ENCODE assay signal across 10 mouse cellular contexts in the genomic region with DNA sequence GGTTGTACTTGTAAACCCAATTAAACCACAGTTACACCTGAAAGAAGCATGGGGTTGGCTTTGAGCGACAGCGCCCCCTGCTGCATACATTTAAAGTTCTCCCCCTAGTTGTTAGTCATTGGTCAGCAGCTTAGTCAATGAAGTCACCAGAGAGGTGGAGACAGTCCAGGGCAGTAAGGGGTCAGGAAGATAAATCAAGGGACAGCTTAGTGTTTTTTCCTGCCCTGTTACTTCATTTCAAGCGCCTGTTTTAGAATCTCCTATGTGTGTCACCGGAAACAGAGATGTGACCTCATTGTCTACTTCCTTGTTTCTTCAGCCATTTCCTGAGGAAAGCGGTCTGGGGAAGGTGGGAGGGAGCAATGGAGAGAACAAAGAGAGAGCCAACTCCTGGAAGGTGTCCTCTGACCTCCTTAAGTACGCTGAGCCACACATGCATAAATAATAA. TPM values are rescaled to one million over a fixed set of nuclear protein-coding genes. Genes with fewer than 3 reads are reported as not detected.
DNase-seq lines count a peak whose midpoint lies in the region; ATAC-seq and TF ChIP-seq lines count a peak whose summit lies in the region.
"Had no signal": no experiment of that assay in that cellular context is flagged by ENCODE, and none has a peak within 500 bp of the region (broad histone marks: within the 10 kb centered on the region; RNA-seq: fewer than 3 reads in every experiment).

No protein-coding gene starts in this region.

- in situ Hi-C loops in Patski (cut with MboI; ENCODE audit: low pct_unique_long_range_greater_than_20kb) = loop anchor here (10.0 kb wide), 1 partner anchor 59 kb away; a partner anchor contains a TSS

- TF ChIP-seq CTCF in Patski (IDR thresholded peaks at IDR 0.05) = peak; percentile 98
- TF ChIP-seq CTCF in cortical plate, adult 2 months (IDR thresholded peaks at IDR 0.05; ENCODE audit: extremely low read depth, insufficient read depth, low read length) = peak; percentile 71

- CTCF ChIA-PET in Patski (lab: Charles Lee) = interaction anchor here (0.7 to 7.0 kb wide), 15 partner anchors 10 to 74 kb away, joined by 3 to 75 read pairs (median 4); no protein-coding TSS in a partner anchor

- H3K36me3 ChIP-seq in midbrain, embryonic 10.5 days = no peaks in the 10 kb centered on the region
- no peaks in the 10 kb centered on the region for H3K36me3 ChIP-seq in midbrain, embryonic 13.5 days
- no peaks in the 10 kb centered on the region for H3K36me3 ChIP-seq in heart, embryonic 16.5 days (ENCODE audit: control insufficient read depth, insufficient read depth)

- POLR2A ChIA-PET in Patski (lab: Charles Lee) = interaction anchor here (0.5 to 1.5 kb wide), 3 partner anchors 11 to 1041 kb away, joined by 3 read pairs; no protein-coding TSS in a partner anchor

- H3K4me1 ChIP-seq in midbrain, embryonic 10.5 days = peaks cover 25% of the 10 kb centered on the region
- peaks cover 11% of the 10 kb centered on the region for H3K4me1 ChIP-seq in midbrain, embryonic 13.5 days (replicated peaks)
- H3K4me1 ChIP-seq in cortical plate, adult 2 months (ENCODE audit: control insufficient read depth, insufficient read depth, low read length) = no peaks in the 10 kb centered on the region
- H3K4me1 ChIP-seq in heart, embryonic 16.5 days (ENCODE audit: control insufficient read depth, insufficient read depth, low read length) = peaks cover 23% of the 10 kb centered on the region

- ATAC-seq in midbrain, embryonic 13.5 days = no peak
- peak; percentile 37 for ATAC-seq in Patski
- ATAC-seq in heart, embryonic 16.5 days (replicated peaks; ENCODE audit: extremely low read depth, insufficient read depth, low FRiP score) = peak; percentile 80

- H3K4me3 ChIP-seq in midbrain, embryonic 10.5 days = no peak overlapping the region
- H3K4me3 ChIP-seq in midbrain, embryonic 13.5 days (replicated peaks) = no peak overlapping the region
- no peak overlapping the region for H3K4me3 ChIP-seq in cortical plate, adult 2 months (ENCODE audit: insufficient read depth, low read length)
- no peak overlapping the region for H3K4me3 ChIP-seq in heart, embryonic 16.5 days (ENCODE audit: low read length)
- H3K4me3 ChIP-seq: erythroblast, embryonic 14.5 days had no signal

- no peak for TF ChIP-seq POLR2A in cortical plate, adult 2 months (IDR thresholded peaks at IDR 0.05; ENCODE audit: extremely low read depth, insufficient read depth, low read length)

- no peak overlapping the region for H3K4me2 ChIP-seq in midbrain, embryonic 13.5 days (replicated peaks)
- H3K4me2 ChIP-seq in heart, embryonic 16.5 days (ENCODE audit: low read depth, low read length) = no peak overlapping the region

- intact Hi-C loops in left cerebral cortex, postnatal 4 days (cut with DNase I) = loop anchor here (10.0 kb wide), 1 partner anchor 141 kb away; no protein-coding TSS in a partner anchor

- DNase-seq in midbrain, embryonic 10.5 days (ENCODE audit: low spot score) = peak; percentile 49
- no peak for DNase-seq in Patski (ENCODE audit: low read depth, low spot score)
- peak; percentile 65 for DNase-seq in left cerebral cortex, postnatal 4 days
- DNase-seq in mesoderm, embryonic 11.5 days (ENCODE audit: low read depth, low spot score) = peak; percentile 76
- peak; percentile 72 to 81 for DNase-seq in urinary bladder, postnatal 36 days (ENCODE audit: low spot score in 2 of 2)

- H3K9ac ChIP-seq in midbrain, embryonic 13.5 days (replicated peaks) = no peak overlapping the region
- no peak overlapping the region for H3K9ac ChIP-seq in heart, embryonic 16.5 days (ENCODE audit: low read length)

- WGBS in midbrain, embryonic 10.5 days = 26% methylated on average over 6 of the region's 6 CpGs
- WGBS in midbrain, embryonic 13.5 days = 34% methylated on average over 6 of the region's 6 CpGs
- 19% methylated on average over 6 of the region's 6 CpGs for WGBS in heart, embryonic 16.5 days

- H3K27me3 ChIP-seq in midbrain, embryonic 10.5 days (ENCODE audit: low read depth, poor library complexity, severe bottlenecking) = peaks cover 12% of the 10 kb centered on the region
- H3K27me3 ChIP-seq in midbrain, embryonic 13.5 days = no peaks in the 10 kb centered on the region
- no peaks in the 10 kb centered on the region for H3K27me3 ChIP-seq in Patski
- no peaks in the 10 kb centered on the region for H3K27me3 ChIP-seq in heart, embryonic 16.5 days (ENCODE audit: control insufficient read depth, insufficient read depth, low read length)

- H3K27ac ChIP-seq in midbrain, embryonic 10.5 days (replicated peaks) = no peak overlapping the region
- no peak overlapping the region for H3K27ac ChIP-seq in midbrain, embryonic 13.5 days
- H3K27ac ChIP-seq in cortical plate, adult 2 months (ENCODE audit: insufficient read depth, low read length) = no peak overlapping the region
- H3K27ac ChIP-seq in heart, embryonic 16.5 days (ENCODE audit: low read length) = peak overlapping the region; percentile 39

- no peaks in the 10 kb centered on the region for H3K9me3 ChIP-seq in midbrain, embryonic 10.5 days (replicated peaks)
- no peaks in the 10 kb centered on the region for H3K9me3 ChIP-seq in midbrain, embryonic 13.5 days
- H3K9me3 ChIP-seq in heart, embryonic 16.5 days (replicated peaks; ENCODE audit: control insufficient read depth, low read length) = no peaks in the 10 kb centered on the region

RNA-seq across cellular contexts. Expression of a gene that starts 2.0 kb away (rescaled TPM):
- 82.2 and 106 TPM in 2 replicates for polyA plus RNA-seq in midbrain, embryonic 10.5 days (2016; fragmentation: Nextera tagmentation; extraction: Ambion mirVana)
- 163 and 175 TPM in 2 replicates for polyA plus RNA-seq in midbrain, embryonic 13.5 days (2015; fragmentation: Nextera tagmentation; extraction: Ambion mirVana)
- polyA plus RNA-seq in Patski (2021) = 175 TPM
- 220 and 224 TPM in 2 replicates for polyA plus RNA-seq in cortical plate, adult 2 months (2012; rRNA removed)
- 76.7 and 85.5 TPM in 2 replicates for polyA plus RNA-seq in heart, embryonic 16.5 days (2015; fragmentation: Nextera tagmentation; extraction: Ambion mirVana)
- 100 to 1,000 TPM; 129 to 134 TPM for total RNA-seq in left cerebral cortex, postnatal 4 days (2021)

RNA-seq across cellular contexts. Expression of a gene that starts 28.1 kb away (rescaled TPM):
- polyA plus RNA-seq in midbrain, embryonic 10.5 days (2016; fragmentation: Nextera tagmentation; extraction: Ambion mirVana) = 201 and 207 TPM in 2 replicates
- polyA plus RNA-seq in midbrain, embryonic 13.5 days (2015; fragmentation: Nextera tagmentation; extraction: Ambion mirVana) = 142 and 148 TPM in 2 replicates
- 410 TPM for polyA plus RNA-seq in Patski (2021)
- polyA plus RNA-seq in cortical plate, adult 2 months (2012; rRNA removed) = 120 and 126 TPM in 2 replicates
- 136 and 161 TPM in 2 replicates for polyA plus RNA-seq in heart, embryonic 16.5 days (2015; fragmentation: Nextera tagmentation; extraction: Ambion mirVana)
- total RNA-seq in left cerebral cortex, postnatal 4 days (2021) = 100 to 1,000 TPM; 114 to 121 TPM

RNA-seq across cellular contexts. Expression of a gene that starts 49.2 kb away (rescaled TPM):
- not detected in 2 replicates for polyA plus RNA-seq in midbrain, embryonic 10.5 days (2016; fragmentation: Nextera tagmentation; extraction: Ambion mirVana)
- polyA plus RNA-seq in midbrain, embryonic 13.5 days (2015; fragmentation: Nextera tagmentation; extraction: Ambion mirVana) = not detected in 2 replicates
- not detected for polyA plus RNA-seq in Patski (2021)
- not detected in 2 replicates for polyA plus RNA-seq in cortical plate, adult 2 months (2012; rRNA removed)
- polyA plus RNA-seq in heart, embryonic 16.5 days (2015; fragmentation: Nextera tagmentation; extraction: Ambion mirVana) = not detected in 2 replicates
- not detected for total RNA-seq in left cerebral cortex, postnatal 4 days (2021)
- polyA plus RNA-seq: erythroblast, embryonic 14.5 days; neural tube, embryonic 11.5 days had no signal

RNA-seq across cellular contexts. Expression of a gene that starts 50.2 kb away (rescaled TPM):
- 71.1 and 74.1 TPM in 2 replicates for polyA plus RNA-seq in midbrain, embryonic 10.5 days (2016; fragmentation: Nextera tagmentation; extraction: Ambion mirVana)
- 39.1 and 46.7 TPM in 2 replicates for polyA plus RNA-seq in midbrain, embryonic 13.5 days (2015; fragmentation: Nextera tagmentation; extraction: Ambion mirVana)
- polyA plus RNA-seq in Patski (2021) = 143 TPM
- 103 and 110 TPM in 2 replicates for polyA plus RNA-seq in cortical plate, adult 2 months (2012; rRNA removed)
- polyA plus RNA-seq in heart, embryonic 16.5 days (2015; fragmentation: Nextera tagmentation; extraction: Ambion mirVana) = 28.8 and 32.0 TPM in 2 replicates
- 100 to 1,000 TPM in 1 of 2 experiments, 10 to 100 TPM in 1; 97.5 to 105 TPM for total RNA-seq in left cerebral cortex, postnatal 4 days (2021)

RNA-seq across cellular contexts. Expression of a gene that starts 50.9 kb away (rescaled TPM):
- polyA plus RNA-seq in midbrain, embryonic 10.5 days (2016; fragmentation: Nextera tagmentation; extraction: Ambion mirVana) = 175 and 192 TPM in 2 replicates
- 181 and 182 TPM in 2 replicates for polyA plus RNA-seq in midbrain, embryonic 13.5 days (2015; fragmentation: Nextera tagmentation; extraction: Ambion mirVana)
- 264 TPM for polyA plus RNA-seq in Patski (2021)
- polyA plus RNA-seq in cortical plate, adult 2 months (2012; rRNA removed) = 126 and 133 TPM in 2 replicates
- polyA plus RNA-seq in heart, embryonic 16.5 days (2015; fragmentation: Nextera tagmentation; extraction: Ambion mirVana) = 136 and 139 TPM in 2 replicates
- total RNA-seq in left cerebral cortex, postnatal 4 days (2021) = 100 to 1,000 TPM; 106 to 120 TPM
